Mouse (Mus musculus) myocyte (in vitro differentiated cells): ENCODE measurements at regions not wholly inside any gene's neighbourhood (a gene's known extent, or its start where the extent isn't known, plus 50 kb on each side); places are given as distances from the start of the nearest gene placed in this dataset.

Experiments used
- CEBPB ChIP-seq: IDR thresholded peaks from 2 replicates; pipeline ENCODE4 v1.6.1; 2011; ENCODE audit warnings: mild to moderate bottlenecking, moderate library complexity; ENCODE audit not compliant: poor library complexity, insufficient read depth, severe bottlenecking
- E2F4 ChIP-seq: IDR thresholded peaks from one replicate; pipeline ENCODE4 v1.6.1; 2011; ENCODE audit warnings: mild to moderate bottlenecking, control low read depth, moderate library complexity; ENCODE audit not compliant: insufficient read depth
- MAX ChIP-seq: IDR thresholded peaks from one replicate; pipeline ENCODE4 v1.6.1; 2011; ENCODE audit warnings: low read depth, mild to moderate bottlenecking, control low read depth
- MYOD1 ChIP-seq, 3 experiments: IDR thresholded peaks; one replicate each; pipeline ENCODE4 v1.6.1; 2011; ENCODE audit warnings: control low read depth in 2 of 3, low read depth in 2 of 3, mild to moderate bottlenecking in 2 of 3, moderate library complexity in 1 of 3; ENCODE audit not compliant: insufficient read length in 2 of 3, control insufficient read depth in 1 of 3
- MYOG ChIP-seq, 3 experiments: IDR thresholded peaks; one replicate each; pipeline ENCODE4 v1.6.1; 2011; ENCODE audit warnings: control low read depth in 2 of 3, low read depth in 2 of 3, mild to moderate bottlenecking in 2 of 3; ENCODE audit not compliant: insufficient read length in 2 of 3, control insufficient read depth in 1 of 3, insufficient read depth in 1 of 3
- POLR2A ChIP-seq: IDR thresholded peaks from one replicate; pipeline ENCODE4 v1.6.1; 2011; ENCODE audit warnings: low read depth, mild to moderate bottlenecking, control low read depth, moderate library complexity; ENCODE audit not compliant: insufficient read length
- POLR2AphosphoS2 ChIP-seq: IDR thresholded peaks from one replicate; pipeline ENCODE4 v1.6.1; 2011; ENCODE audit warnings: low read depth, control low read depth; ENCODE audit not compliant: insufficient read length
- REST ChIP-seq: IDR thresholded peaks from one replicate; pipeline ENCODE4 v1.6.1; 2011; ENCODE audit warnings: mild to moderate bottlenecking, control low read depth, moderate library complexity; ENCODE audit not compliant: insufficient read depth, insufficient read length
- SRF ChIP-seq: IDR thresholded peaks from one replicate; pipeline ENCODE4 v1.6.1; 2011; ENCODE audit warnings: low read depth; ENCODE audit not compliant: control insufficient read depth, insufficient read length
- TCF12 ChIP-seq: IDR thresholded peaks from one replicate; pipeline ENCODE4 v1.6.1; 2011; ENCODE audit warnings: mild to moderate bottlenecking, control low read depth; ENCODE audit not compliant: poor library complexity, insufficient read depth, severe bottlenecking
- USF1 ChIP-seq: IDR thresholded peaks from one replicate; pipeline ENCODE4 v1.6.1; 2011; ENCODE audit warnings: low read depth, mild to moderate bottlenecking, control low read depth, moderate library complexity

DNA sequence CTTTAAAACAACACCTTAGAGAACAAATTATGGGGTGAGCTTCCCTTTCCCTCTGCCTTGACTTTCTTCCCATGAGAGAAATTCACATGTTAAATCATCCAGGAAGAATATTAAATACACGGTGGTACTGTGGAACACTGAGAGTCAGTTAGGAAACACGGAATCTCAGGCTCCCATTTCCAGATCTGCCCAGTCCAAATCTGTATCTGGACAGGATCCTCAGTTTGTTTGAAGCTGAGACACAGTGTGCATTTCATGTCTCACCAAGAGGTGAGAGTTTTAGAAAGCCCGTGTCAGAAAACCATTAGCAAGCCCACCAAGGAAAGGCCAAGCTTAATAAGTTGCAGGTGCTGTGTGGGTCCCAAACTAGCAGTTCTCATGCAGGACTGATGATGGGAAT is 204.2 kb upstream of the Rnaseh2b start:
- no peak for TF ChIP-seq MAX
- no peak for TF ChIP-seq POLR2A
- no peak for TF ChIP-seq MYOD1 (IDR thresholded peaks at IDR 0.05; ENCODE audit: control insufficient read depth in 1 of 3, insufficient read length in 2 of 3, low read depth in 2 of 3)
- no peak for TF ChIP-seq TCF12
- TF ChIP-seq E2F4 = no peak
- TF ChIP-seq USF1 = no peak
- no peak for TF ChIP-seq MYOG (IDR thresholded peaks at IDR 0.05; ENCODE audit: control insufficient read depth in 1 of 3, insufficient read depth in 1 of 3, insufficient read length in 2 of 3, low read depth in 2 of 3)
- no peak for TF ChIP-seq REST
- TF ChIP-seq CEBPB = no peak
- TF ChIP-seq POLR2AphosphoS2 = no peak
- no peak for TF ChIP-seq SRF
